Mouse (Mus musculus) Muller cell, postnatal 12 days (primary cell): ENCODE measurements around the gene Rabl6.

ENCODE experiments used
- DNase-seq: peaks from one replicate; pipeline ENCODE4 v3.0.0-alpha.2; 2015; ENCODE audit errors: inconsistent ontology term

Rabl6 gene

DNA sequence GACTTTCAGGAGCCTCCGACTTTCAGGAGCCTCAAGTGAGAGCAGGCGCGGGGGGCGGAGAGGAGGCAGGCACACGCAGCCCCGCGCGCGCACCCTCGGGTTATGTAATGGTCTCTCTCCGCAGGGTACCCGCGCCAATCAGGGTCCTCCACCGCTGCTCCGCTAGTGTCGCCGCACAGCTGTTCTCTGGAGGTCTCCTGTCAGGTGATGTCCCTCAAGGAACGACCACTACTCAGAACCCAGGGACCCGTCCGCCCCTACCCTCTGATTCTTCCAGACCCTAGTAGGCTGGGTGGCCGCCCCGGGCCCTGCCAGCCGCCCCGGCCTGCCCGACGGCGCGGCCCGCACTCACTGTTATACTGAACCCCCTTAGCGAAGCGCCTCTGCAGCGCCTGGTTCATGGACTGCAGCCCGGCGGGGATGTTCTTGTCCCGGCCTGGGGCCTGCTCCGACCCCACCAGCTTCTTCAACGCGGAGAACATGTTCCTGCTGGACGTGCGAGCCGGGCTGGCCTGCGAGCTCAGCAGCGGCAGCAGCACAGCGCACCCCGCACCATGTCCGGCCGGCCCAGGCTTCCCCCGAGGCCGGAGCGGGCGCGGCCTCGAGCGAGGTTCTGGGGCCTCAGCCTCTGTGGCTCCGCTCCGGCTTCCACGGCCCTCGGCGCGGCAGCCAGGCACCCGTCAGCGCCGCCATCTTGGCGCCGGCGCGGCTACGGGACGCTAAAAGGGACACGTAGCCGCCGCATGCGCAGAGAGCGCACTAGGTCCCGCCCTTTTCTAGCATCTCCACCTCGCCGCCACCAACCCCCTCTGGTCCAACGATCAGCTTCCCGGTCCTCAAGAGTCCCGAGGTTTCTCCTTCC lies at the start of gene Rabl6:
Gene Rabl6 (minus strand): TSS at position 761 of the 862 bp plus-strand sequence.
- DNase-seq = peak; percentile 91

- DNase-seq = no peak
These were observed 49.3 kb upstream of the Rabl6 start, which contains the start of gene Lcn5 for GRCm38 (mm10) chr2:25657652-25658051. Lcn5 (plus strand) TSS chr2:25657952.

DNA sequence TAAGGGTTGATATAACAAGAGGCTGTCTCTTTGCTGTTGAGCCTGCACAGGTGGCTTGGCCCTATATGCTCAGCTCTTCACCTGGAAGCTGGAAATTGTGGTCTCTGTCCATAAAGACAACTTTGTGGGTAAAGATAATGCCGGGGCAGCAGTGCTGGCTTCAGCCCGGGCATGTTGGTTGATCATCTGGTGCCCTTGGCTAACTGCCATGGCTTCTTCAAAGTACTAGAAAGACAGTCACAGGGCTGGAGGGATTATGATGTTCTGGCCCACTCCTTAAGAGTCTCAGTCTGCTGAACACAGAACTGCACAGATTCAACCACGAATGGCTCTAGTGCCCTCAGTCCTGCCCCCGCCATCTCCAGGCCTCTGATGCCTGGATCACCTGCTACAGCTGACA lies 48.9 kb upstream of the Rabl6 start:
- DNase-seq = peak; percentile 57

DNA sequence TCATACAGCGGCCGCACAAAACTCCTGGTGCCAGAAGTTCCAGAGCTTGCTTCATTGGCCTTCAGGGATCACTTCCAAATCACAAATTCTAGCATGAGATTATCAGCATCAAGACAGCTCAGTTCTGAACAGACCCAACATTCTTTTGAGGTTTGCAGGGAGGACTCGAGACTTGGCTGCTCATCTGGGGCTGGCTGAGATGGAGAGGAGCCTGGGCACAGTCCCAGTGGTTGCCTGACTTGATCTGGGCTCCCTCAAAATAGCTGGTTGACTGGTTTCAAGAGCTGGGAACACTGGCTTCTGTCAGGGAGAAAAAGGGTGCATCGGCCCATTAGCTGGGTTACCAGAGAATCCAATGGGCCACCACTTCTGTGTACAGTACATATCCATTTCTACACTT lies 48.4 kb upstream of the Rabl6 start:
- DNase-seq = peak; percentile 77

DNA sequence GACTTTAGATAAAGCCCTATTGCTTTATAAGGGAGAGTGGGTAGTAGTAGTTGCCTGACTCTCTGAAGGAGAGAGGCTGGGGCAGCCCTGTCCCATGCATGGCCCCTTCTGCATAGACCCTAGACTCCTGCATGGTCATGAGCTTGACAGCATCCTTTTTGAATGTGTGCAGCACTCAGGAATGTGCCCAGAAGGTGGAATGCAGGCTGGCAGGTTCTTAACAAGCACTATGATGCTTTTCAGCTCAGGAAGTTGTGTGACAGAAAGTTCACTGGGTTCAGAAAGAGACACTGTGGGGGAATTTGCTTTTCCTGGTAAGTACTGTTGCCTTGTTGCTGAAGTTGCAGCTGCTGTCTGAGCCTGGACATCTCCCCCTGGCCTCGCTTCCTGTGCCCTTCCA lies 46.2 kb upstream of the Rabl6 start:
- DNase-seq = peak; percentile 31

DNA sequence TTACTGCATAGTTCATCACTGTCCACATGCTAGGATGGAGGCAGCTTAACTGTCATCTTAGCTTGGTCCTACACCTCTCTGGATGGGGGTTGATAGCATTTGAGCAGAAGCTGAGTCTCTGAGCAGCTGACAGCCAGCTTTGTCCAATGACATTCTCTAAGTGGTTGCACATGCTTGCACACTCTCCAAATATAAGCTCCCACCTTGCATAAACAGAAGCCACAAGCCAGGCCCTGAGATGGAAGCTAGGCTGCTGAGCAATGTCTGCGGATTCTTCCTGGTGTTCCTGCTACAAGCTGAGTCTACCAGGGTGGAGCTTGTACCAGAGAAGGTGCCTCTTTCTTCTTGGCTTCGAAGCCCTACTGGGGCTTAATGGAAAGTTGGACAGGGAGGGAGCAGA lies 44.6 kb upstream of the Rabl6 start, which contains the start of gene Lcn8:
Gene Lcn8 (plus strand): TSS at position 219 of the 400 bp plus-strand sequence.
- no peak for DNase-seq

DNA sequence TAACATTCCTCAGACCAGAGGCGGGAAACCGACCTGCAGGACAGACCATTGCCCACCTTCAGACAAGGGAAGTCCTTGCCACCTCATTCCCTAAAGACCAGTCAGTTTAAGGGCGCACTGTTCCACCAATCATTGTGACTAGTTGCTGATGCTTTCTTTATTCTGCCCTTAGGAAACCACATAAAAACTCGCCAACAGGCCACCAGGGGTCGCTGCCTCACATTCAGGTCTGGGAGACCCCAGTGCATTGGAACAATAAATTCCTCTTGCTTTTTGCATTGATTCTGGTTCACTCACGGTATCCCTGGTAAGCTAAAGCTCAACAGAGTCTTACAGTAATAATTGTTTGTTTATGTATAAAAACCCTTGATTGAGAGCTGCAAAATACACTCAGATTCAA lies 31.6 kb upstream of the Rabl6 start:
- peak; percentile 40 for DNase-seq

- peak; percentile 19 for DNase-seq
These were observed 25.7 kb upstream of the Rabl6 start for GRCm38 (mm10) chr2:25634046-25634445.

DNA sequence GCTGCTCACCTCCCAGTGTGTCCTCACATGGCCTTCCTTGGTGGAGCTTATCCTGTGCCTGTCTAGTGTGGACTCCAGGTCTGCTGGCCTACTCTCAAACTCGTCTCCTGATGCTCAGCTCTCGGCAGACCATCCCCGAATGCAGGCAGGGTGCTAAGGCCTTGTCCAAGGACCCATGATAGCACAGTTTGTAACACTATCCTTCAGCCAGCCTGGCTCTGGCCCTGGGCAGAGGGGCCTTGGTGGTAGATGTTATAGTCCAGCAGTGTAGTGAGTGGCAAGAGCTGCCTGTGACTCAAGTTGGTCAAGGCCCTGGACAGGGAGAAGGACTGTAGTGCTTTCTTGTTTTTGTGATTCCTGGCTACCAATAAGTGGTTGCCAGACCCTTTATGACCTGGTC lies 25.3 kb upstream of the Rabl6 start:
- DNase-seq = no peak

GRCm38 (mm10) chr2:25628738-25629137 lies 20.4 kb upstream of the Rabl6 start:
- no peak for DNase-seq

GRCm38 (mm10) chr2:25627811-25628210 lies 19.5 kb upstream of the Rabl6 start, which contains the start of gene Fcna:
Fcna (minus strand) TSS chr2:25628030.
- DNase-seq = no peak

- DNase-seq = no peak
These were observed 17.7 kb upstream of the Rabl6 start for GRCm38 (mm10) chr2:25625986-25626385.

DNA sequence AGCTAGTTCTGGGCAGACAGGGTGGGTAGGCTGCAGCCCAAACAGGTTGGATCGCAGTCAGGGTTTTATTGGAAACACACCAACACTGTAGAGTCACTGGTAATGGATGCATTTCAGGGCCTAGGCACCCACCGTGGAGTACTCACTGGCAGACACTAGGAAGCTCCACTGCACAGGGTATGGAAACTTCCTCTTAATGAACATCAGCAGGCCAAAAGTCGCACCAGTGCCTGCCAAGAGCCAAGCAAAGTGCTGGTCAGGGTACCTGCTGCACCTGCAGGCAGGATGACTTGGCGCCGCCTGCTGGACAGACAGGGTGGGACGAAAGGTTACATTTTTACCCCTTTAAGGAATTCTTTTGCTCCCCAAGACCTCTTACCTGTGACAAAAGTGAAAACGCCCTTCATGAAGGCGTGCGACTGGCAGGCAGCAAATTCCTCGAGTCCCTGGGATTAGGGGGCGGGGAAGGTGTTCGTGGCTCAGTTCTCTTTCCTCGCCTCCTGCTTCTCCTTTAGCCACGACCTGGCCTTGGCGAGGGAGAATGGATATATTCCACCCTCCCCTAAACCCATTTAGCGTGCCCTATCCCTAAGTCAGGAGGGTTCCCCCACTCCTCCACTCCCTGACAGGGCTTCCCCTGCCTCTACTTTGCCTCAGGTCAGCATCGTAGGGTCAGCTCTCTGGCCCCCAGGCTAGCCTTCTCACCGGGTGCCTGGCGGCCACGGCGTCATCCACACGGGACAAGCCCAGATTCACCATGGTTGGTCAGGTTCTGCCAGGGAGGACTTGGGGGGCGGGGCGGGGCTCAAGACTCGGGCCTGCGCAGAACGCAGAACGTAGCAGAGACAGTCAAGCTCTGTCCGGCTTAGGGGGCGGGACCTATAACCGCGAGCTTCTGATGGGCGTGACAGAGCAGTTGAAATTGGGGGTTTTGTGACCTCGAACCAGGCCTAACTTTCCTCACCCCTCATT lies 13.2 kb upstream of the Rabl6 start, which contains the start of gene Tmem141:
Gene Tmem141 (minus strand): TSS at position 777 of the 972 bp plus-strand sequence.
- peak; percentile 95 for DNase-seq

- DNase-seq = no peak
These were observed 12.5 kb upstream of the Rabl6 start for GRCm38 (mm10) chr2:25620852-25621228.

DNA sequence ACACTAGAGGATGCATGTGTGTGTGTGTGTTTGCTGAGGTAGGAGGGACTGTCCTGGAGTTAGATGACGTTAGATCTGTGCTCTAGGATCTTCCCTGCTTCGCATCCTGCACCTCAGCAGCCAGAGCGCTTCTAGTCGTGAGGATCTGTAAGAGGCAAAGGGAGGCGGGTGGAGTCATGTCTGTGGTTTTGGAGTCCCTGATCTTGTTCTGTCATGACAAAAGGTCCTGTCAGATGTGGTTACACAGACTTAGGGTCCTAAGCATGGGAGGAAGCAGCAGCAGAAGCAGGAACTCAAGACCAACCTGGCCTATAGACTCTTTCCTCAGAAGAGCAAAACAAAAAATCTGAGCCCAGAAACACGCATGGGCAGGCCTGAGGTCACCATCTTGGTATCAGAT lies 12.1 kb upstream of the Rabl6 start:
- no peak for DNase-seq

- no peak for DNase-seq
These were observed 9.3 kb upstream of the Rabl6 start, which contains the start of gene Ccdc183 for GRCm38 (mm10) chr2:25617578-25617977. Ccdc183 (minus strand) TSS chr2:25617678.

DNA sequence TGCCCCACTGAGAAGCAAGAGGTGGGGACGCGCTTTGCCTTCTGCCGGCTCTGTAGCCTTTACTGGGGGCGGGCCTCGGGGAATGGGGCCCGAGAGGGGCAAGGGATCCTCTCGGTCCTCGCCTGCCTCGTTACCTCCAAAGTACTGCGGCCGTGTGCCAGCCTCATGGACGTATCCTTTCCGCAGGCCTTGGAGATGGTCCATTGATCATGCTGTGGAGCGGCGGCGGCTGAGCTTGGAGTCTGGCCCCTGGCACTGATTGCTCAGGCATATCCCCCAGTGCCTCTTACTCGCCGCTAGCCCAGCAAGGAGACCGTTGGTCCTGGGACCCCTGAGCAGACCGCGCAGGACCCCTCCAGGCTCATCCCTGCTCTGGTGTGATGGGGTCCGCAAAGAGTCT lies 8.1 kb upstream of the Rabl6 start:
- DNase-seq = no peak

DNA sequence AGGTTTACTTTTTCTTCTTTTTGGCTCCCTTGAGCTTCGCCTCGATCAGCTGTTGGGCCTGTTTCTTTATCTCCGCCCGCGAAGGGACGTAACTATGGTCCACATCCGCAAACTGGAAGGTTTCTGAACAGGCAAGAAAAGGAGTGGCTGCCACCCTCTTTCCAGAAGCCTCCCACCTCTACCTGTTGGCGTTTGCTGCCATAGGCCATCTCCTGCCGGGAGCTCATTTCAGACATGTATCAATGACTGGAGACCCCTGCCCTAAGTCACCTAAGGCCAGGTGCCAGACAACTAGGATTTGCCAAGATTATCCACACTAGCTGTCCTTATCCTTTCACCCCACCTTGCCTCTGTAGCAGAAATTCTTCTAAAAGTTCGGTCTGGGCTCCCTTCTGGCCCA lies 350 bp upstream of the Rabl6 start:
- peak; percentile 3 for DNase-seq

DNA sequence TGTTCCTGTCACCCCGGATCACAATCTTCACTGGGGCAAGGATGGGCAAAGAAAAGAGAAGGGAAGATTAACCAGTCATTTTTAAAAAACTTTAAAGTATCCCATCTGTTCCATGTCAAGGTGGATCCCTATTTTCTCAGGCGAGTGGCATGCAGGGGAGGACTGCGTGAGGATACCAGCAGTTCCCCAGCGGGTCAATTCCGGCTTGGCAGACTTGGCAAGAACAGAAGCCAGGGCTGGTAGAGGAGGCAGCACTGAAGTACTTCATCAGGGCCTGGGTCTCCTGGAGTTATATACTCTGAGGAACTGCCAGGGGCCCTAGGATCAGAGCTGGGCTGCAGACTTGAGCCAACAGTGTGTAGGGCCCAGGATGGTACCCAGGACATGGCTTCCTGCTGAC lies 5.8 kb downstream of the Rabl6 start:
- DNase-seq = no peak

DNA sequence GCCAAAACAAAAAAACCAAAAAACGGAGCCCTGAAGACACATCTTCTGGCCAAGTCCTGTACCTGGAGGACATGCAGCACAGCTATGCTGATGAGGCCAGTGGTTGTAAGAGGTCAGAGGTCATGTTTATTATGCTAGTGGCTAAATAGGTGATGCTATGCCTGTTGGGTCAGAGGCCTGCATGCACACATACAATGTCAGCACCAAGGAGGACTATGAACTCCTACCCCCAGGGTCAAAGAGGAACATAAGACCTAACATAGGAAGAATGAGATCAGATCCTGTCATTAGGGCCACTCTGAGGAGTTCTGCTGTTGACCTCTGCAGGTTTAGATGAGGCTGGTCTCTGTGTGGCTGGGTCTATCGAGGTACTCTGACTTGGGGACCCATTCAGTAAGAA lies 8.3 kb downstream of the Rabl6 start:
- no peak for DNase-seq

- DNase-seq = no peak
These were observed 9.6 kb downstream of the Rabl6 start for GRCm38 (mm10) chr2:25598749-25599148.
